Mouse (Mus musculus) adrenal gland, adult (tissue): ENCODE results near the gene Pmm2.

Source experiments
- DNase-seq, 2 experiments: peaks; one replicate each; pipeline ENCODE4 v3.0.0; 2022 to 2023; ENCODE audit warnings: low spot score in 1 of 2; ENCODE audit not compliant: inconsistent age in 2 of 2

Gene Pmm2

DNA sequence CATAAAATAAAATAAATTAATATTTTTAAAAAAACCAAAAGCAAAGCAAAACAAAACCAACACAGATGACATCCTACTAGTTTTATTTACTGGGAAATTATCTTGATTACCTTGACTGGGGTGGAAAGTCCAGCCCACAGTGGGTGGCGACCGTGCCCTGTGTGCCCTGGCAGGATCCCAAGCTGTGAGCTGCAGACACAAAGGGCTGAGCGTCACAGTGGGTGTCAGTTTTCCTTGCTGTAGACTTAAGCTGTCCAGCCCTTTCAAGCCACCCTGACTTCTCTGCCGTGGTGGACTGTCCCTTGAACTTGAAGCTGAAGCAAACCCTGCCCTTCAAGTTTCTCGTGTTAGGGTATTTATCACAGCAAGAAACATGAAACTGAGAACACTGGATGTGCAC lies 40.6 kb downstream of the Pmm2 start:
- peak in 1 of 2 experiments; percentile 77 for DNase-seq

DNA sequence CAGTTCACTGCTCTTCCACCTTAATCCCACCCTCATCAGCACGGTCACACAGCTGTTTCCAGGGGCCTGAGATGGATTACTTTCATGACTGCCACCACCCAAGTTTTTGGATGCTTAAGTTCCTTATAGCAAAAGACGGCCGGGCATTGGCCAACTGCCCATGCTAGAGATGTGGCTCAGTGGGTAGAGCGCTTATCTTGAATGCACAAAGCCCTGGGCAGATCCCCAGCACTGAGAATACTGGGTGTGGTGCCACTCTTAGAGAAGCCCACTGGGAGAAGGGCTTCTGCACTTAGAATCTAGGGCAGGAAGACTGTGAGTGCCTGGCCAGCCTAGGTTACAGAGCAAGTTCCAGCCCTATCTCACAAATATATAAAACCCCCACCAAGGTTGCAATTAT lies 41.2 kb downstream of the Pmm2 start:
- no peak for DNase-seq

- no peak for DNase-seq
Measured at GRCm38 (mm10) chr16:8679780-8680179, 42.3 kb downstream of the Pmm2 start.

DNA sequence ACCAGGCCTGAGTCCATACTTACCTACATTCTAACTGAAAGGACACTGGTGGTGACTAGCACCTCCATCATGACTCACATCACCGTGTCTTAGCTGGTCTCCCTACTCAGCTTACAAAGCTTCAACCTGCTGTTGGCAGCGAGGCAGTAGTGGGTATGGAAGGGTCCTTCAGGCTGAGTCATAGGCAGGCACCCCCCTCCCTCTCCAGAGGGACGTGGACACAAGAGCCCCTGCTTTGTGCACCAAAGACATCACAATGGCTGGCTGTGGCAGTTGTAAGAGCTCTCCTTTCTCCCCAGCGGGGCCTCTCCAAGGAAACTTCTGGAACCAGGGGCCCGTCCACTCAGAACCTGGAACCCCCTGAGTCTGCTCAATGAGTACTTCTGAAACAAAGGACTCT lies 43.0 kb downstream of the Pmm2 start, which contains the start of gene Gm5767:
Gm5767 (plus strand) TSS at position 301 of the 400 bp plus-strand sequence.
- no peak for DNase-seq

- DNase-seq = no peak
Measured at GRCm38 (mm10) chr16:8685087-8685486, 47.6 kb downstream of the Pmm2 start.

- DNase-seq = peak; percentile 74 to 93
Measured at GRCm38 (mm10) chr16:8686121-8686870, 48.8 kb downstream of the Pmm2 start.

DNA sequence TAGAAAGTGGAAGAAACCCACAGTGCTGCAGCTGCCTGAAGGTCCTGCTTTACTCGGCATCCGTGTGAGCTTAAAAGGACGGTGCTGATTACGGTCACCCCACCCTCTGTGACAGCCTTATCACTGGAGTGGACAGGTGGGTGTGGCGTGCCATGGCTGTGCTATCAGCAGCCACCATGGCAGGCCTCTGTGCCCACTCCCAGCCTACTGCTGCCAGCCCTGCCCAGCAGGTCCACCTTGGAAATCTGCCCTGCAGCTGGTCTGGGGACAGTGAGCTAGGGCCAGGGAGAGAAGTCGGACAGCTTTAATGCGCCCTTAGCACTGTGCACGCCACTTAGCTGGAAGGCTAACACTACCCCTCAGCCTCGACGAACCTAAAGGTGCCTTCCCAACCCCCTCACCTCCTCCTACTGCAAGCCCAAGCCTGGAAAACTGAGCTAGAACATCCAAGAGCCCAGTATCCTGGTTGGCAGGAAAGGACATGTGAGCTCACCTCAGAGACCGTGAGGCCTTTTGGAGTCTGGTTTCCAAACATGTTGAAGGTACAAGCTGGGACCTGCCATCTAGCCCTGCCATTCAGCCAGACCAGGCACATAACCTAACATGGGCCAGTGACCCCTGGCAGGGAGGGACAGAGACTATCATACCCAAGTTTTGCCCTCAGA lies 49.5 kb downstream of the Pmm2 start:
- no peak for DNase-seq

GRCm38 (mm10) chr16:8687559-8688112 lies 50.2 kb downstream of the Pmm2 start:
- DNase-seq = no peak

DNA sequence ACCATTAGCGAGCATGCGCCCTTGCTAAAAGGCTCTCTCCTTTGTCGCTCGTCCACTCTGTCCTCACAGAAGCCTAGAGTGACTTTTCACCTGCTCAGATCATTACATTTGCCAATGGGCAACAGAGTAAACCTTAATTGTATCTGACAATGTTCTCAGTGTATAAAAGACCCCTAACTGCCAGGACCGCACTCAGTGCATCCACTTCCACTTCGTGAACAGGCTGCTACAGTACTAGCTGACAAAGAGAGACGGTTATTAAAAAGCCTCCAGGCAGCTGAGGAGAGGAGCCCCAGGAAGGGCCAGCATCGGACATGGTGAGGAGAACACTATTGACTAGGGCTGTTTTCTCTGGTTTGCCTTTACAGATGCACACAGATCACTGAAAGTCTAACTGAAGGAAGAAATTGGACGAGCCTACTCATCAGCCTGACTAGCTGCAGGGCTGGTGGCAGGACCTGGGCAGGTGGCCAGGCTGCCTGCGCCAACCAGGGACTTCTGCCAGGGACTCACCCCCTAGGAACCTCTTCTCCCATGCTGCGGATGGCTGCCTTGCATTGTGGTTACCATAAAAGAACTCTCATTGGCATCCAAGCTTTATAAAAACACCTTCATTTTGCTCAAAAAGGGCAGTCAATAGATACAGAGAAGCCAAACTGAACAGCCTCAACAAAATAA lies 52.6 kb downstream of the Pmm2 start:
- peak in 1 of 2 experiments; percentile 72 for DNase-seq

DNA sequence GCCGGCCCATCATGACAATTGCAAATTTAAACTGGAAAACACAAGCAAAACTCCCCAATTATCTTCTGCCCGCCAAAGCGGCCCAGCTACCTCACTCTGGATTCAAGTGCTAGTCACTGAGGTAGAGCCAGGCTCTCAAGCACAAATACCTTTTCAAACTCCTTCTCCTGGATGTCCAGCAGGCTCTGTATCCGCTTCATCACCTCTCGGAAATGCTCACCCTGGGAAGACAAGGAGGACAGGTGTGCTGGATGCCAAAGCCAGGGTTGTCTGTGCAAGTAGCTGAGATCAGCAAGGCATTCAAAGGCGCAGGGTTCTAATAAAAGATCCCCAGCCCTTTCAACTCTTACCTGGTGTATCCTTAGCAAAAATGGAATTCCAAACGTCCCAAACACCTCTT lies 53.7 kb downstream of the Pmm2 start:
- no peak for DNase-seq

- DNase-seq = no peak
Measured at GRCm38 (mm10) chr16:8699556-8699955, 62.1 kb downstream of the Pmm2 start.

DNA sequence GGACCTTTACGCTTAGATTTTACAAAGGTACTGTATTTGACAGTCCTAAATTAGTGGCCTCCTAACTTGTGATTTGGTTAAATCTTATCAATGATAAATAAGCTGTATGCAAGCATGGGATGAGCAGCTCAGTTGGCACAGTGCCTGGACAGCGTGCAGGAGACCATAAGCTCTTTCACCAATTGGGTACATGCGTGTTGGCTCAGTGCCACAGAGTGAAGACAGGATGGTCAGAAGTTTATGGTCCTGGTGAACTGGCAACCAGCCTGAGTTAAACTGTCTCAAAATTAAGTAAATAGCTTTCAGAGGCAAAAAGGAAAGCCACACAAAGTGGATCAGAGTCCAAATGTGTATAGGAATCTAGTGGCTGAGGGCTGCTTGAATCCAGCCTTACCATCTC lies 63.1 kb downstream of the Pmm2 start:
- no peak for DNase-seq

DNA sequence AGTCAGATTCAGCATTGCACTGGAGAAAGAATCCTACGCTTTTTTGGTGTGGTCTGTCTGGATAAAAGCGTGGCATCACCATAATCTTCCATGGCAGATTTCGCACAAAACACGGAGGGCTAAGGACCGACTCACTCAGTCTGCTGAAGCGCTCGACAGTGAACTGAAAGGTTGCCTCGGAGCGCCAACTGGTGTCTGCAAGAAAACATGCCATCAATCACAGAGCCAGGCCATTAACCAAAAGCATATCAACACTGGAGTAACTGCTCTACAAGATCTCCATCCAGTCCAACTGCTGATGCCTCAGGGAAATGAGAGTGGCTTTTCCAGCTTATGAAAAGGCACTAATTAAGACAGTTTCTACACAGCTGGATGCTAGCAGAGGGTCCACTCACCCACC lies 74.5 kb downstream of the Pmm2 start:
- DNase-seq = peak in 1 of 2 experiments; percentile 47
